Mouse (Mus musculus) midbrain, embryonic 12.5 days (tissue): ENCODE results near the gene Gm49776. TPM values are rescaled to one million over a fixed set of nuclear protein-coding genes. Genes with fewer than 3 reads are reported as not detected.
"Not testable (repeated sequence)": the region's sequence is repeated elsewhere in the genome, so short reads cannot be mapped to it uniquely, and the experiment has no call there.

Source experiments
- ATAC-seq: fragments of 200-750 bp; cut with Nextera tagmentation; 2 replicates; pipeline ENCODE4 v1.8.0; 2017; ENCODE audit warnings: low read depth, moderate TSS enrichment, moderate library complexity; ENCODE audit not compliant: low FRiP score
- H3K27ac ChIP-seq: fragments of 300-500 bp; sonication (generic); replicated peaks from 2 replicates; pipeline ENCODE4 v1.5.1; 2016; ENCODE audit warnings: mild to moderate bottlenecking
- H3K27me3 ChIP-seq: fragments of 300-500 bp; sonication (generic); 2 replicates; pipeline ENCODE4 v1.6.1; 2016; ENCODE audit warnings: mild to moderate bottlenecking
- H3K36me3 ChIP-seq: fragments of 300-500 bp; sonication (generic); 2 replicates; pipeline ENCODE4 v1.6.1; 2016
- H3K4me1 ChIP-seq: fragments of 300-500 bp; sonication (generic); 2 replicates; pipeline ENCODE4 v1.6.1; 2016
- H3K4me2 ChIP-seq: fragments of 300-500 bp; sonication (generic); replicated peaks from 2 replicates; pipeline ENCODE4 v1.6.1; 2016; ENCODE audit warnings: mild to moderate bottlenecking, moderate library complexity
- H3K4me3 ChIP-seq: fragments of 300-500 bp; sonication (generic); 2 replicates; pipeline ENCODE4 v1.5.1; 2016; ENCODE audit warnings: mild to moderate bottlenecking
- H3K9ac ChIP-seq: fragments of 300-500 bp; sonication (generic); replicated peaks from 2 replicates; pipeline ENCODE4 v1.6.1; 2016; ENCODE audit warnings: mild to moderate bottlenecking, moderate library complexity
- H3K9me3 ChIP-seq: fragments of 300-500 bp; sonication (generic); 2 replicates; pipeline ENCODE4 v1.6.1; 2016; ENCODE audit warnings: mild to moderate bottlenecking
- WGBS: fragments of 180-500 bp; shearing (Covaris S2); methylation state at CpG from one replicate; pipeline ENCODE4 v1.1.7; 2016; 5-methylcytosine and 5-hydroxymethylcytosine counted together
- polyA plus RNA-seq: library from polyadenylated mRNA; unstranded; fragments of >200 nt; fragmentation: Nextera tagmentation; extraction: Ambion mirVana; gene quantifications from 2 replicates; pipeline ENCODE4 v1.2.1, GENCODE M21; 2016

The Gm49776 gene
- polyA plus RNA-seq, 1 experiment from 2014 or later = 3.3 TPM

DNA sequence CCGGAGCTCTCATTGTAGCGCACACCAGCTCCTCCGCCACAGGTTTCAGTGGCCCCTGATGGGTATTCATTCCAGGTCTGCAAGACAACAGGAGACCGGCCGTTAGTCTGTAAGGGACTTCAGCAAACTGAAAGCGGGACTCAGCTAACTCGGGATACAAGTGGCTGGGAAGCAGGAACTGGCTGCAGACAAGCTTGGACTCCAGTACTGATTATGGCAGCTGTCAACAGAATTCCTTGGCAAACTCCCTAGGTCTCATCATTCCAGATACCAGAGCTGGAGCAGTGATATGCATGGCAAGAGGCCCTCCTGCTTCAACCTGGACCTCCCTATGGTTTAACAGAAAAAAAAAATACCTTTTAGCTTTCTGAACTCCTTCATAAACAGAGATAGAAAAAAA, 43.3 kb downstream of the Gm49776 start:
- Histone ChIP-seq H3K4me2 (peak overlapping the region; percentile 49), H3K27ac (peak overlapping the region; percentile 91), H3K9ac (peak overlapping the region; percentile 52; the same call in 1 of the 2 replicates), H3K4me1 (peaks cover 45% of the 10 kb centered on the region), H3K27me3 (peaks cover 15% of the 10 kb centered on the region), H3K4me3 (peak overlapping the region; percentile 35), H3K36me3 (no peaks in the 10 kb centered on the region), H3K9me3 (no peaks in the 10 kb centered on the region)
- ATAC-seq = no peak
- 71% methylated on average over 7 of the region's 7 CpGs for WGBS

DNA sequence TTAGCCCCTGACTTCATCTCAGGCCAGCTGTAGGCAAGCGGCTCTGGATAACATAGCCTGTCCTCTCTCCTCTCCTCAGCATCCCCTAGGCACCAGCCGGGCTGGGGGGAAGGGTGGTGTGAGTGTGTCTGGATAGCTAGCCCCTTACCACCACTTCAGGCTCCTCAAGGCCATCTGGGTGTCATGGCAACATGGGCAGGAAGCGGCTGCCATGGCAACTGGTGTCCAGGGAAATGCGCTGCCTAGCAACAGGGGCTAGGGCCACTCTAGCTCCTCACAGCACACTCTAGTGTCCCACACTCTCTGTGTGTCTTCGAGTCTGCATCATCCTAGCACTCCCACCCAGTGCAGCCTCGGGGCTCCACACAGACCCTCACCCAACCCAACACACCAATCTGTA, 44.4 kb downstream of the Gm49776 start:
- Histone ChIP-seq H3K9ac (peak overlapping the region; percentile 52; the same call in 1 of the 2 replicates), H3K27me3 (peaks cover 19% of the 10 kb centered on the region), H3K4me1 (peaks cover 40% of the 10 kb centered on the region), H3K27ac (peak overlapping the region; percentile 91), H3K36me3 (no peaks in the 10 kb centered on the region), H3K4me3 (peak overlapping the region; percentile 35), H3K4me2 (peak overlapping the region; percentile 49), H3K9me3 (no peaks in the 10 kb centered on the region)
- 12% methylated on average over 6 of the region's 6 CpGs for WGBS
- ATAC-seq = peak; percentile 96

DNA sequence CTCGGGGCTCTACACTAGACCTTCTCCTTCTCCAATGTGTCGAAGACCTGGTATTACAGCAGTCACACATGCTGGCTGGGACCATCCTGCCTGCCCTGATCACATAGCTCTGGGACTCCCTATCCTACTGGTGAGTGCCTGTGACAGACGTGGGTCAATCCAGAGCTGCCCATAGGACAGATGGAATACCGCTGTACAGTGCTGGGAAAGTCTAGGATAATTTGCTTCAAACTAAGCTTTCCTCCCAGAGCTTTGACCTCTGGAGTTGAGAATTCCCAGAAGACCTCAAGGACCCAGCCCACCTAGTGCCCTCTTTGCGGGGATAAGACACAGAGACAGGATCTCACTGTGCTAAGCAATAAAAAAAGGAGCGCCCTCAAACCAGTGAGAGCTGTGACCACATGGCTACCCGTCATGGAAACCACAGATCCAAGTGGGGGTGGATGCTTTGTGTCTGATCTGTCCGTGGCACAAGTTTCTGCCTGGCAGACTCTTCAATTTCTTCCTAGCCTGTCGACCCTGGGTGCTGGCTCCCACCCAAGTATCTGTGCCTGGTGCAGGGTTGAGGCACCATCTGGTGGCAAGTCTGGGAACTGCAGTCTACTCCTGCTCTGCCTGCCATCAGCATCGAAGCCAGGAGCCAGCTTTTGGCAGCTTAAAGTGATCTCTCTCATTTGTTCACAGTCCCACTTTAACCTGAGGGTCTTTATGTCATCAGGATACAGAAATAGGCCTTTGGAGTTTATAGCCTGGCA, 46.5 kb downstream of the Gm49776 start:
- no peak overlapping the region for H3K9ac ChIP-seq
- no peaks in the 10 kb centered on the region for H3K9me3 ChIP-seq
- no peaks in the 10 kb centered on the region for H3K36me3 ChIP-seq
- no peak overlapping the region for H3K27ac ChIP-seq
- peaks cover 24% of the 10 kb centered on the region for H3K27me3 ChIP-seq
- WGBS = 48% methylated on average over 10 of the region's 10 CpGs
- peaks cover 40% of the 10 kb centered on the region for H3K4me1 ChIP-seq
- no peak overlapping the region for H3K4me2 ChIP-seq
- ATAC-seq = no peak
- H3K4me3 ChIP-seq = no peak overlapping the region

DNA sequence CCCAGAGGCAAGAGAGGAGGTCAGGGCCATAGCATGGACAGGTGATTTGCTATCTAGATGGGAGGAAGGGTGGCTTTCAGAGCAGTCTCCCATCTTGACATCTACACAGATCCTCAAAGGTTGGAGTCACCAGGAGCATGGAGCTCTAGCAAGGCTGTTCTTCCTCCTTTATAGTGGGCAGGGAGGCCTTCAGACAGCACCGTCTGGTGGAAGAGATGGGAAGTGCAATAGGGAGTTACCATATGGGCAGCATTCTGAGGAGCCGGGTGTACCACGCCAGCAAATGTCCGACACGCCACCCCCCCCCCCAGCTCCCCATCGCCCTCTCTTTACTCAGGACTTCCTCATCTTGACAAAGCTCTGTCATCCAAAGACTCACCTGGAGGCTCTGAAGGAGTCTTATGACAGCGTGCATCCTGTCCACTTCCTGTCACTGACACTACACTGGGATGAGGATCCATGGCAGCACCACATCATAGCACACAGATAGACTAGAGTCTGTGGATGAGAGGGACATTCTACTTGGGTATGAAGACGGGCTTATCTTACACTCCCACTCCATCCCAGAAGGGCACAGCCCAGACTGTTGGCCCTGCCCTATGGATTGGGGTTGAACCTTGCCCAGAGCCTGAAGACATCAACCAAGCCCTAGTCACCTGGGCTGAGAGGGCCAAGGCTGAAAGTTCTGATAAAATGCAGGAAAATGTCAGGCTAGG, 47.3 kb downstream of the Gm49776 start:
- H3K27ac ChIP-seq = no peak overlapping the region
- no peak overlapping the region for H3K4me3 ChIP-seq
- H3K4me2 ChIP-seq = no peak overlapping the region
- H3K27me3 ChIP-seq = peaks cover 24% of the 10 kb centered on the region
- peaks cover 35% of the 10 kb centered on the region for H3K4me1 ChIP-seq
- H3K9ac ChIP-seq = no peak overlapping the region
- H3K9me3 ChIP-seq = no peaks in the 10 kb centered on the region
- H3K36me3 ChIP-seq = no peaks in the 10 kb centered on the region
- no peak for ATAC-seq
- WGBS = 20% methylated on average over 8 of the region's 8 CpGs

DNA sequence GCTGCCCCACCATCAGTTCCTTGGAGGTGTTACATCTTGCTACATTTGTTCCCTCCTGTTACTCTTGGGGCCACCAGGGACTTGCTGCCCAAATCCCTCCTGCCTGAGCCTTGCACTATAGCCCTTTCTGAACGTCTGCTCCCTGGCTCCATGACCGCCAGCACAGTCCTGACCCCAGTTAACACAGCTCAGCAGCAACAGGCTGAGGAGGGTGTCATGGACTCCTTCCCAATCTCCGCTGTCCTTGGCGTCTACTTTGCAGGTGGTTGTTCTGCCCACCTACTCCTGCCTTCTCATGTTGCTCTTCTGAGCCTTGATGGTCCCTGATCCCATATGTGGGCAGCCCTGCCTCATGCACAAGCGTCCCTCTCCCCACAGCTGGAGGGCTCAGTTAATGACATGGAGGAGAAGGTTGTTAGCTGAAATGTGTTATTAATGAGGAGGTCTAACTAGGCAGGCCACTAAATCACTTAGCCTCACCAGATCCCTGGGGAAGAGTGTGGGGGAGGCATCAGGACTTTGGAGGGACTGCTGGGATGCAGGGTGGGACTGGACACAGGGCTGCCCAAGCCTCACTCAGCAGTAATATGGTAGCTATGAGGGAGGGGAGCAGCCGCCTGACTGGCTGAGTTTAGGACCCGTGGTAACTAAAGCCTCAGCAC, 54.6 kb downstream of the Gm49776 start:
- WGBS = 68% methylated on average over 7 of the region's 7 CpGs
- Histone ChIP-seq H3K9ac (no peak overlapping the region), H3K9me3 (no peaks in the 10 kb centered on the region), H3K36me3 (no peaks in the 10 kb centered on the region), H3K4me2 (no peak overlapping the region), H3K27ac (no peak overlapping the region), H3K27me3 (peaks cover 17% of the 10 kb centered on the region; the same call in 1 of the 2 replicates), H3K4me3 (no peak overlapping the region), H3K4me1 (peaks cover 22% of the 10 kb centered on the region)
- no peak; the same call in 1 of the 2 replicates for ATAC-seq

DNA sequence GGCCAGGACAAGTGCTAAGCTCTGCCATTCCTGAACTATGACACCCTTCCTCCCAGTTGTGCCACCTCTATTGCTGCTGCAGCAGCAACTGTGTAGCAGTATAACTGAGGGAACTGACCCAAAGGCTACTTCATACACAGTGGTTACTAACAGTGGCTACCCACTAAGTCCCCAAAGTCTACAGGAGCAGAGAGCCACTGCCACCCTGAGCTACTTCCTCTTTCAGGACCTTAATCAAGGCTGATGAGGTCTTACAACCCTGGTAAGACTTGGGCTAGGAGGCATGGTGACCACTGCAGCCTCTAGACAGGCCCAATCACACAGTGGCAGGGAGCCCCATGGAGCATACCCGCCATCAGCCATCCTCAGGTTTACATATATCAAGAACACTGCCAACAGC, 56.1 kb downstream of the Gm49776 start:
- WGBS = 89% methylated on average over 1 of the region's 1 CpGs
- Histone ChIP-seq H3K36me3 (no peaks in the 10 kb centered on the region), H3K27ac (no peak overlapping the region), H3K27me3 (peaks cover 24% of the 10 kb centered on the region; the same call in 1 of the 2 replicates), H3K4me2 (no peak overlapping the region), H3K4me1 (peaks cover 28% of the 10 kb centered on the region), H3K9ac (no peak overlapping the region), H3K4me3 (no peak overlapping the region), H3K9me3 (no peaks in the 10 kb centered on the region)
- ATAC-seq = no peak

DNA sequence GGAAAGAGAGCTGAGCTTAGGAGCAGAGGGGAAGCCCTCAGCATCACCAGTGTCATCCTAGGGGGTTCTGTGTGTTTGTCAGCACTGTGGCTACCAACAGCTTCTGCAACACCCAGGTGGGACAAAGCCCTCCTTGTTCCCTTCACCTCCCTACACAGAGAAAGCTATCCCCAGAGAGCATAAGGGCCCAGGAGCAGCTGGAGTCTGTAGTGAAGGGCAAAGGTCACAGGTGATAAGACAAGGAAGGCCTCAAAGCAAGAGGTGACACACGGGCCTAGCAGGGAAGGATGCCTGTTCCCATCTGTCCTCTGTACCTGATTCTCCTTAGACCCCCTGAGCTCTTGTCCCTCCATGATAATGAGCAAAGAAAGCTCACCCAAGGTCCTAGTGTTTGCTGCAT, 56.5 kb downstream of the Gm49776 start:
- H3K27me3 ChIP-seq = peaks cover 20% of the 10 kb centered on the region; the same call in 1 of the 2 replicates
- peaks cover 28% of the 10 kb centered on the region for H3K4me1 ChIP-seq
- WGBS = 39% methylated on average over 1 of the region's 1 CpGs
- H3K4me2 ChIP-seq = no peak overlapping the region
- no peaks in the 10 kb centered on the region for H3K36me3 ChIP-seq
- H3K4me3 ChIP-seq = no peak overlapping the region
- no peak overlapping the region for H3K27ac ChIP-seq
- no peak for ATAC-seq
- H3K9me3 ChIP-seq = no peaks in the 10 kb centered on the region
- no peak overlapping the region for H3K9ac ChIP-seq

DNA sequence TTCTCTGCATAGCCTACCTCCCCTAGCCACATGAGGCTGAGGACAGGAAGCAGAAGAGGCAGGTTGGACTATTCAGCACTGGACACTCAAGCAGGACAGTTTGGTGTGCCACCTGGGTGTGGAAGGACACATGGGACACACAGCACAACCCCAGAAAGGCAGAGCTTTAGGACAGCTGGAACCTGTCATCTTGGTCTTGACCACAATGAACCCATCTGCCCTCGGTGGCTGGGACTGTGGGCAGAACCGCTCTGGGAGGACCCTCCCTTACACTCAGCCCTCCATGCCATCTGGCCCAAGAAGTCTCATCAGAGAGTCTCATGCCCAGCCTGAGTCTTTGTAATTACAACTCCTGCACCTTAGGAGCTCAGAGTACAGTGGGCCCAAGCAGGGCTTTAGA, 58.1 kb downstream of the Gm49776 start:
- WGBS = 100% methylated on average over 2 of the region's 2 CpGs
- 0 out of 2 replicates have a peak overlapping the region, but pooled peaks have one; percentile 60 for H3K27ac ChIP-seq
- no peaks in the 10 kb centered on the region for H3K9me3 ChIP-seq
- no peak overlapping the region for H3K9ac ChIP-seq
- peaks cover 30% of the 10 kb centered on the region for H3K4me1 ChIP-seq
- no peak for ATAC-seq
- no peak overlapping the region for H3K4me3 ChIP-seq
- H3K36me3 ChIP-seq = no peaks in the 10 kb centered on the region
- no peak overlapping the region for H3K4me2 ChIP-seq
- peaks cover 15% of the 10 kb centered on the region; the same call in 1 of the 2 replicates for H3K27me3 ChIP-seq

DNA sequence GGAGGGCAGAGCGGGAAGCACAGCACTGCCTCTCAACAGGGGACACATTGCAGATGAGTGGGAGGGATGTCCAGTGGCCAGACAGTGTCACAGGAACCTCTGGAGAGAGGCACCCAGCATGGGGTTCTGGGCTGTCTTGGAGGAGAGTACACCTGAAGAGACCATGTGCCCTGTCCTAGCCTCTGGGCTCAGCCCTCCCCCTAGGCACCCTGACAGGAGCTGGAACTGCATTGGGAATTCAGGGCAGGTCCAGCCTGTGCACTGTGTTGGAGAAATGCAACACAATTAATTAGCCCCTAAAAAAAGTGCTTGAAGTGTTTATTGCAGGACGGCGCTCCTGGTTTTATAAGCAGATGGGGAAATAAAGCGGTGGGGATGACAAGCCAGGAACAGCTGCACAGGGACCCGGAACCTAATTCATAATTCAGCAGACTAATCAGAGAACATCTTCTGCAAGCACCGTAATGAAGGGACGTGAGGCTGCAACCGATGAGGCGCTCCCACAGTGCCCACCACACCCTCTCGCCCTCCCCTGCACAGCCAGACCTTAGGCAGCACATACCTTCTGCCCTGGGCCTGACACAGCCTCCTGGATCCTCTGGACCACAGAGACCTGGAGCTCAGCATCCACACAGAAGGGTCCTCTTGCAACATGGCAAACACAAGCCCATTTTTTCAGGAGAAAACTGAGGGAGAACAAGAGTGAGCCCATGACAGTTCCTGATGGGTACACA, 59.6 kb downstream of the Gm49776 start:
- no peak overlapping the region for H3K9ac ChIP-seq
- H3K4me1 ChIP-seq = peaks cover 37% of the 10 kb centered on the region
- H3K27ac ChIP-seq = peak overlapping the region; percentile 60

DNA sequence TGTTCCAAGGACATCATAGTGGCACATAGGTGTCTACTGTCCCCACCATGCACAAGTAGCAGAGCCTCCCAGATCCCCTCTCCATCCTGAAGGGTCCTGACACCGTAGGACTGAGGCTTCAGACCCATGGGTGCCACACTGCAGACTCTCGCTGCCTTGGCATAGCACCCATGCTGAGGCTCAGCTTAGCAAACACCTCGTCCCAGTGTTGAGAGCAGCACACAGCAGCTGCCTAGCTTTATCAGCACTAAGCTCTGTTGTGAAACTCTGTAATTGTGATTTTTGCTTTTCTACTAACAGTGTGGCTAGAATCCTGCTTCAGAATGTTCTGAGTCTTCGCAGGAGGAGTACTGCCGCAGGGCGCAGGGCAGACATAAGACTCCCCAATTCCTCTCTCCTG, 60.2 kb downstream of the Gm49776 start:
- WGBS = 88% methylated on average over 6 of the region's 6 CpGs
- H3K27me3 ChIP-seq = peaks cover 15% of the 10 kb centered on the region; the same call in 1 of the 2 replicates
- ATAC-seq = no peak
- no peaks in the 10 kb centered on the region for H3K9me3 ChIP-seq
- H3K4me1 ChIP-seq = peaks cover 34% of the 10 kb centered on the region
- no peak overlapping the region for H3K4me2 ChIP-seq
- H3K27ac ChIP-seq = peak overlapping the region; percentile 60
- no peak overlapping the region for H3K4me3 ChIP-seq
- H3K36me3 ChIP-seq = no peaks in the 10 kb centered on the region
- H3K9ac ChIP-seq = no peak overlapping the region

More for the DNA sequence above, 59.6 kb downstream of the Gm49776 start:
- H3K36me3 ChIP-seq = no peaks in the 10 kb centered on the region
- peak; percentile 70 for ATAC-seq
- H3K4me3 ChIP-seq = no peak overlapping the region
- H3K4me2 ChIP-seq = no peak overlapping the region
- no peaks in the 10 kb centered on the region for H3K9me3 ChIP-seq
- WGBS = 72% methylated on average over 10 of the region's 10 CpGs
- H3K27me3 ChIP-seq = peaks cover 15% of the 10 kb centered on the region; the same call in 1 of the 2 replicates

DNA sequence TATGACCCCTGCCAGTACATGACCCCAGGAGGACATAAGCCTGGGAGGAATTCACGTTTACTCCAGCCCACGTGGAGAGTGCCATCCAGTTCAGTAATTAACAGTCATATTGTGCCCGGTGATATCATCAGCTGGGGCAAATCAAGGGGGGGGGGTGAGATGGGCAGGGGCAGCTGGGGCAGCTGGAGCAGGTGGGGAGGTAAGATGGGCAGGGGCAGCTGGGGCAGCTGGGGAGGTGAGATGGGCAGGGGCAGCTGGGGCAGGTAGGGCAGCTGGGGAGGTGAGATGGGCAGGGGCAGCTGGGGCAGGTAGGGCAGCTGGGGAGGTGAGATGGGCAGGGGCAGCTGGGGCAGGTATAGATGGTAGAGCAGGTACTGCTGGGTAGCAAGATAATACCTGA, 62.6 kb downstream of the Gm49776 start:
- H3K9ac ChIP-seq, H3K4me3 ChIP-seq, H3K27ac ChIP-seq, H3K36me3 ChIP-seq, H3K9me3 ChIP-seq, H3K27me3 ChIP-seq, ATAC-seq, H3K4me2 ChIP-seq: not testable (repeated sequence)
- 57% methylated on average over 3 of the region's 3 CpGs for WGBS
- H3K4me1 ChIP-seq = peaks cover 34% of the 10 kb centered on the region
